Mouse (Mus musculus): ENCODE data around the gene Prss50.

DNA sequence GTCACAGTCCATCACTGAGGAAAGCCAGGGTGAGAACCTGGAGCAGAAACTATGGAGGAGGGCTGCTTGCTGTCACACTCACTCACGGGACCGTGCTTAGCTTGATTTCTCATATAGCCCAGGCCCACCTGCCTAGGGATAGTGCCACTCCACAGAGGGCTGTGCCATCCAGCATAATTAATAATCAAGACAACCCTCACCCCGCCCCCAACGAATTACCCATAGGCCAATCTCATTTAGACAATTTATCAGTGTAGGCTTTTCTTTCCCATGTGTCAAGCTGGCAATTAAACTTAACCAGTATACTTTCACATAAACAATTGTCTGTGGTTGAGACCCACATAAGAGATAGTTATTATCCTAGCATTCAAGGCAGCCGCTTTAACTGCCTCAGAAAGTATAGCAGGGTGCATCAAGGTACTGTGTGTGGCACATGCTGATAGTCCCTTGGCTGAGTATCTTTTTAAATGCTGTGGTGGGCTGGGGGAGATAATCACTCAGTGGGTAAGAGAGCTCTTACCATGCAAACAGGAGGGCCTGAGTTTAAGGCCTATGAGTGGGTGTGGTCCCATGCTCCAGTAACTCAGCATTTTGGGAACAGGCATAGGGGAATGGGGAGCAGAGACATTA lies 1.3 kb downstream of the Prss50 start:
- TF ChIP-seq CTCF (IDR thresholded peaks at IDR 0.05; ENCODE audit: control insufficient read depth, insufficient read depth, insufficient replicate concordance, low read depth, low read length) (no peak), POLR2A (IDR thresholded peaks at IDR 0.05; ENCODE audit: control insufficient read depth, low read depth, low read length) (no peak)
